Mouse (Mus musculus) embryonic facial prominence, embryonic 12.5 days (tissue): ENCODE data around the gene Cryzl2. TPM values are rescaled to one million over a fixed set of nuclear protein-coding genes. Genes with fewer than 3 reads are reported as not detected.

Source experiments
- ATAC-seq: fragments of 200-750 bp; cut with Nextera tagmentation; 2 replicates; pipeline ENCODE4 v1.8.0; 2017; ENCODE audit not compliant: insufficient number of reproducible peaks, insufficient read depth, low FRiP score, low TSS enrichment
- H3K27ac ChIP-seq: fragments of 300-500 bp; sonication (generic); 2 replicates; pipeline ENCODE4 v1.5.1; 2016; ENCODE audit warnings: mild to moderate bottlenecking
- H3K27me3 ChIP-seq: fragments of 300-500 bp; sonication (generic); 2 replicates; pipeline ENCODE4 v1.6.1; 2016; ENCODE audit warnings: mild to moderate bottlenecking, moderate library complexity
- H3K36me3 ChIP-seq: fragments of 300-500 bp; sonication (generic); 2 replicates; pipeline ENCODE4 v1.6.1; 2016; ENCODE audit warnings: mild to moderate bottlenecking
- H3K4me1 ChIP-seq: fragments of 300-500 bp; sonication (generic); 2 replicates; pipeline ENCODE4 v1.6.1; 2016
- H3K4me2 ChIP-seq: fragments of 300-500 bp; sonication (generic); replicated peaks from 2 replicates; pipeline ENCODE4 v1.6.1; 2016; ENCODE audit warnings: mild to moderate bottlenecking, moderate library complexity
- H3K4me3 ChIP-seq: fragments of 300-500 bp; sonication (generic); 2 replicates; pipeline ENCODE4 v1.5.1; 2016; ENCODE audit warnings: mild to moderate bottlenecking
- H3K9ac ChIP-seq: fragments of 300-500 bp; sonication (generic); 2 replicates; pipeline ENCODE4 v1.6.1; 2016; ENCODE audit warnings: mild to moderate bottlenecking, moderate library complexity
- H3K9me3 ChIP-seq: fragments of 300-500 bp; sonication (generic); 2 replicates; pipeline ENCODE4 v1.6.1; 2016; ENCODE audit warnings: mild to moderate bottlenecking, moderate library complexity
- WGBS: fragments of 180-500 bp; shearing (Covaris S2); methylation state at CpG from one replicate; pipeline ENCODE4 v1.1.7; 2016; 5-methylcytosine and 5-hydroxymethylcytosine counted together
- polyA plus RNA-seq: library from polyadenylated mRNA; unstranded; fragments of >200 nt; fragmentation: Nextera tagmentation; extraction: Ambion mirVana; gene quantifications from 2 replicates; pipeline ENCODE4 v1.2.1, GENCODE M21; 2016

Cryzl2 gene
- 8.5 and 11.0 TPM in 2 replicates for polyA plus RNA-seq

GRCm38 (mm10) chr1:157458421-157459208 is at the start of gene Cryzl2:
TSS of gene Cryzl2 (plus strand) at chr1:157458577.
- no peaks in the 10 kb centered on the region for H3K9me3 ChIP-seq
- H3K9ac ChIP-seq = peak within 1 kb of the TSS; percentile 39
- H3K4me2 ChIP-seq = peak within 1 kb of the TSS; percentile 63
- peaks cover 8% of the 10 kb centered on the region for H3K4me1 ChIP-seq
- ATAC-seq = peak; percentile 84
- no peak within 1 kb of the TSS for H3K27ac ChIP-seq
- H3K4me3 ChIP-seq = peak within 1 kb of the TSS; percentile 40
- WGBS = 7% methylated on average over 27 of the region's 29 CpGs
- H3K36me3 ChIP-seq = no peaks in the 10 kb centered on the region
- no peaks in the 10 kb centered on the region for H3K27me3 ChIP-seq

GRCm38 (mm10) chr1:157409648-157410047 is 48.7 kb upstream of the Cryzl2 start:
- H3K9me3 ChIP-seq = no peaks in the 10 kb centered on the region
- ATAC-seq = no peak
- no peaks in the 10 kb centered on the region for H3K36me3 ChIP-seq
- 71% methylated on average over 2 of the region's 2 CpGs for WGBS
- no peak overlapping the region for H3K27ac ChIP-seq
- no peak overlapping the region for H3K4me3 ChIP-seq
- no peaks in the 10 kb centered on the region for H3K27me3 ChIP-seq
- H3K9ac ChIP-seq = no peak overlapping the region
- H3K4me2 ChIP-seq = no peak overlapping the region
- H3K4me1 ChIP-seq = 0 out of 2 replicates have a peak, but pooled peaks cover 8% of the 10 kb centered on the region

GRCm38 (mm10) chr1:157410937-157411336 is 47.4 kb upstream of the Cryzl2 start:
- H3K9me3 ChIP-seq = no peaks in the 10 kb centered on the region
- no peak overlapping the region for H3K9ac ChIP-seq
- H3K36me3 ChIP-seq = no peaks in the 10 kb centered on the region
- H3K4me3 ChIP-seq = peak overlapping the region; percentile 95
- 0 out of 2 replicates have a peak, but pooled peaks cover 8% of the 10 kb centered on the region for H3K4me1 ChIP-seq
- H3K27ac ChIP-seq = no peak overlapping the region
- peak overlapping the region; percentile 85 for H3K4me2 ChIP-seq
- no peaks in the 10 kb centered on the region for H3K27me3 ChIP-seq
- ATAC-seq = no peak
- 12% methylated on average over 8 of the region's 8 CpGs for WGBS

GRCm38 (mm10) chr1:157411341-157411710 is 47.1 kb upstream of the Cryzl2 start:
- Histone ChIP-seq H3K27ac (no peak overlapping the region), H3K27me3 (no peaks in the 10 kb centered on the region), H3K9ac (peak overlapping the region; percentile 88), H3K9me3 (no peaks in the 10 kb centered on the region), H3K4me3 (peak overlapping the region; percentile 95), H3K4me1 (0 out of 2 replicates have a peak, but pooled peaks cover 8% of the 10 kb centered on the region), H3K36me3 (no peaks in the 10 kb centered on the region), H3K4me2 (peak overlapping the region; percentile 85)
- under 1% methylated on average over 4 of the region's 4 CpGs for WGBS
- ATAC-seq = no peak

- no peaks in the 10 kb centered on the region for H3K27me3 ChIP-seq
- peak; percentile 85 for ATAC-seq
- WGBS = under 1% methylated on average over 57 of the region's 85 CpGs
- peak overlapping the region; percentile 95 for H3K4me3 ChIP-seq
- peak overlapping the region; percentile 88 for H3K9ac ChIP-seq
- H3K4me1 ChIP-seq = 0 out of 2 replicates have a peak, but pooled peaks cover 8% of the 10 kb centered on the region
- peak overlapping the region; percentile 85 for H3K4me2 ChIP-seq
- no peaks in the 10 kb centered on the region for H3K9me3 ChIP-seq
- no peaks in the 10 kb centered on the region for H3K36me3 ChIP-seq
- peak overlapping the region; percentile 95 for H3K27ac ChIP-seq
These were observed 46.5 kb upstream of the Cryzl2 start for GRCm38 (mm10) chr1:157411711-157412380.

GRCm38 (mm10) chr1:157412454-157413369 is 45.7 kb upstream of the Cryzl2 start, which contains the start of gene Rasal2:
TSS of gene Rasal2 (minus strand) at chr1:157412595.
- Histone ChIP-seq H3K4me3 (peak within 1 kb of the TSS; percentile 95), H3K9me3 (no peaks in the 10 kb centered on the region), H3K4me2 (peak within 1 kb of the TSS; percentile 85), H3K9ac (peak within 1 kb of the TSS; percentile 88), H3K27me3 (no peaks in the 10 kb centered on the region), H3K36me3 (no peaks in the 10 kb centered on the region), H3K27ac (peak within 1 kb of the TSS; percentile 95), H3K4me1 (peaks cover 11% of the 10 kb centered on the region; the same call in 1 of the 2 replicates)
- under 1% methylated on average over 62 of the region's 62 CpGs for WGBS
- ATAC-seq = peak; percentile 98

- no peak overlapping the region for H3K27ac ChIP-seq
- H3K36me3 ChIP-seq = no peaks in the 10 kb centered on the region
- H3K4me1 ChIP-seq = peaks cover 12% of the 10 kb centered on the region; the same call in 1 of the 2 replicates
- no peaks in the 10 kb centered on the region for H3K9me3 ChIP-seq
- no peak overlapping the region for H3K9ac ChIP-seq
- 85% methylated on average over 3 of the region's 3 CpGs for WGBS
- no peak overlapping the region for H3K4me2 ChIP-seq
- H3K27me3 ChIP-seq = no peaks in the 10 kb centered on the region
- no peak overlapping the region for H3K4me3 ChIP-seq
- no peak for ATAC-seq
These were observed 42.6 kb upstream of the Cryzl2 start for GRCm38 (mm10) chr1:157415771-157416170.

- no peak overlapping the region for H3K4me3 ChIP-seq
- H3K27me3 ChIP-seq = no peaks in the 10 kb centered on the region
- H3K9ac ChIP-seq = no peak overlapping the region
- WGBS = 91% methylated on average over 2 of the region's 2 CpGs
- no peak for ATAC-seq
- no peak overlapping the region for H3K27ac ChIP-seq
- H3K4me2 ChIP-seq = no peak overlapping the region
- no peaks in the 10 kb centered on the region for H3K9me3 ChIP-seq
- peaks cover 5% of the 10 kb centered on the region; the same call in 1 of the 2 replicates for H3K4me1 ChIP-seq
- no peaks in the 10 kb centered on the region for H3K36me3 ChIP-seq
These were observed 41.7 kb upstream of the Cryzl2 start for GRCm38 (mm10) chr1:157416628-157417027.

GRCm38 (mm10) chr1:157417414-157417813 is 41.0 kb upstream of the Cryzl2 start:
- H3K9me3 ChIP-seq = no peaks in the 10 kb centered on the region
- H3K4me2 ChIP-seq = no peak overlapping the region
- no peak for ATAC-seq
- no peaks in the 10 kb centered on the region for H3K27me3 ChIP-seq
- peaks cover 5% of the 10 kb centered on the region; the same call in 1 of the 2 replicates for H3K4me1 ChIP-seq
- 42% methylated on average over 3 of the region's 3 CpGs for WGBS
- H3K27ac ChIP-seq = peak overlapping the region; percentile 26; the same call in 1 of the 2 replicates
- H3K4me3 ChIP-seq = no peak overlapping the region
- no peak overlapping the region for H3K9ac ChIP-seq
- H3K36me3 ChIP-seq = no peaks in the 10 kb centered on the region

GRCm38 (mm10) chr1:157417861-157418260 is 40.5 kb upstream of the Cryzl2 start:
- WGBS = 35% methylated on average over 7 of the region's 7 CpGs
- no peaks in the 10 kb centered on the region for H3K36me3 ChIP-seq
- H3K9me3 ChIP-seq = no peaks in the 10 kb centered on the region
- no peak overlapping the region for H3K4me3 ChIP-seq
- H3K27ac ChIP-seq = peak overlapping the region; percentile 26; the same call in 1 of the 2 replicates
- H3K4me2 ChIP-seq = no peak overlapping the region
- H3K4me1 ChIP-seq = peaks cover 5% of the 10 kb centered on the region; the same call in 1 of the 2 replicates
- no peak for ATAC-seq
- H3K27me3 ChIP-seq = no peaks in the 10 kb centered on the region
- H3K9ac ChIP-seq = no peak overlapping the region
